Mouse (Mus musculus): ENCODE data around the gene Arhgef19.

Arhgef19 gene

DNA sequence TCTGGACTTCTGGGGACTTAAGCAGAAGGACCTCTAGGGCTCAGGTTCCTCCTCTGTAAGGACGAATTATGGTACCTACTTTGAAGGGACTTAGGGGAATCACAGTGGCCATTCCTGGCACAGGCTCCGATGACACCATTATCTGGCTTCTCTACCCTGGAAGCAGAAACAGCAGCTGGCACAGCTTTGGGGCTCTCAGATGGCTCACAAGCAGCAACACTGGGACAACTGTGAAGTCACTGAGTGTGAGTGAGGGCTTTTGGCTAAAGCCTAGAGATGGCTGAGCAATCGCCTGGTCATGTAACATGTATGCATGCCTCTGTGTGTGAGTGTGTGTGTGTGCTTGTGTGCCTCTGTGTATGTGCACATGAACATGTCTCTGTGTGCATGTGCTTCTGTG lies 2.4 kb upstream of the Arhgef19 start:
- DNase-seq (ENCODE audit: extremely low spot score, low spot score): no peak

DNA sequence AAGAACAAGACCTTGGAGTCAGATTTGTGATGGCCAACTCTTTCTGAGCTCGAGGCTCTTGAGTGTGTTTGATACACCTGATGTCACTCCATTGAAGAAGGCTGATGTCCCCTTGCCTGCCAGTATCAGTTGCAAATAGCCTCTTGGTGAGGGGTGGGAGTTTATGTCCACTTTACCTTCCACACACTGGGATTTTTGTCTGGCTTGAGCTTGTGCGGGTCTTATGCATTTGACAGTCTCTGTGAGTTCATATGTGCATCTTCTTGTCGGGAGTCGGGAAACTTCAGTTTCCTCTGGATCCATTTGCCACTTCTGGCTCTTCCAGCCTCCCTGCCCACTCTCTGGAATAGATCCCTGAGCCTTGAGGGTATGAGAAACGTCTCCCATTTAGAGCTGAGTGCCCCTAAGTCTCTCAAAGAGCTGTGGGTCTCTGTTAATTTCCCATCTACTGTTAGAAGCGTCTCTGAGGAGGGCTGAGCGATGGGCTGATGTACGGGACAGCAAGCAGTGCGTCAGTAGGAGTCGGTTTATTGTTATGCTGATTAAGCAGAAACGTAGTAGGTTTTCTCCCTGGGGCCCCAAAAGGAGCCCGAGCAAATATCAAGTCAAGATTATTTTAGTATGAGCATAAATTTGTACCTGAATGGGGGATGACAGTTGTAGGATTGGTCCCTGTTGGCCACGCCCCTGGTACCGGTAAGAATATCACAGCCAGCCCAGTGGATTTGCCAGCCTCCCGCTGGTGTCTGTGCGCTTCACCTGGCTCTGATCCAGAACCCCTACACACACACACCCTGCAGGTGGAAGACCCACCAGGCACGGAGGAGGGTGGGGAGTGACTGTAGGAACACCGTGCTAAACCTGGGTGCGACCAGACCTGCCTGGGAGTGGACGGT lies 559 bp upstream of the Arhgef19 start:
- DNase-seq (ENCODE audit: extremely low spot score, low spot score): no peak

DNA sequence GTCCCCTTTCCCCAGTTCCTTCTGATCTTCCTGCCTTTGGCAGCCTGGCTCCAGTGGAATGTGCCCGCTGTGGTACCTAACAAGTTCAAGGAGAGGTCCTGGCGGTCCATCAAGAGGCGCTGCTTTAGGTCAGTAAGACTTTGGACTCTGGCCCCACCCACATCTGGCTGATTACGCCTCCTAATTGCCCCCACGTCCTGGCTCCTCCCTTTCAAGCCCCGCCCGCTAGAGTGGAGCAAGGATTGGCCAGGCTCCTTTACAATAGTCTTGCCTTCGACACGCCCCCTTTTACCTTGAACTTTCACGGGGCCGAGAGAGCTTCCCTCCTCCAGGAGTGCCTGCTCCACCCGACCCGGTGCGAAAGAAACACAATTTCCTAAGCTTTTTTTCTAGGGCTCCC lies 1.3 kb downstream of the Arhgef19 start:
- DNase-seq (ENCODE audit: extremely low spot score, low spot score): peak; percentile 27

DNA sequence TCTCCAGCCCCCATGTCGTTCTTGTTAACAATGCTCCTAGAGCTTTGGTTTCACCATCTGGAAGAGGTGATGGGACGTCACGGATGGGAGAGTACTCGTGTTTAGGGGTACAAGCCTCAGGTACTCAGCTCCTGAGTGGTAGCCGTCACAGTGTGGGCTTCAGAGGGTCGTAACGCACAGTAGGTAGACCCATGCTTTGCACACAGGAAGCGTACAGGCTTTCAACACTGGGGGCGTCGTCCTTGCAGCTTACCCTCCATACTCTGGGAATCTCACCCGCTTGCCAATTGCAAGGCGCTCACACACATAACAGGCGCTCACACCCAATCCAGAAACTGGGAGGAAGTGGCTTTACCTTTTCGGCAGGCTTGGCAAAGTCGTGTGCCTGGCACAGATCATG lies 2.6 kb downstream of the Arhgef19 start:
- no peak for DNase-seq (ENCODE audit: extremely low spot score, low spot score)

DNA sequence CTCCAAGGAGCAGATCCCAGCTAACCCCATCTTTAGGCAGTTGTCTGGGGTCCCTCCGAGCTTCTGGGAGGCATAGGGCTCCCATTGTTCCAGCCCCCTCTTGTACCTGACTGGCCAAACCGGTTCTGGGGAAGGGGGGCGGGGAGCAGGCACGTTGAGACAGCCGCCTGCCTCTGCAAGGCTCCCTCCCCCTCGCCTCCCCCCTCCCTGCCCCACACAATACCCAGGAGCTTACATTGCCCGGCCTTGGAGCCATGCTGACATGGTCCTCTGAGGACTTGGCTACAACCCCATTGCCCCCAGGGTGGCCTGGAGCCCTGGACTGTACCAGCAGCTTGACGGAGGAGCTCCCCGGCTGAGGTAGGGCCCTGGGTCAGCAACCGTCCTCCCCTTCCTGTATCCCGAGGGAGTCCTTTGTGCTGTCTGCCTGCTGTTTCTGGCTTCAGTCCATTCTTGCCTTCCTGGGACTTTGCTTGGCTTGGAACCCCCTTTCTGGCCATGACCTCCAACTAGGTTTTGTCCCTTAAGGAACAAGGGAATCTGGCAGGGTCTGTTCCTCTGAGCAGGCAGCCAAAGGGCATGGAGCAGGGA lies 3.4 kb downstream of the Arhgef19 start:
- DNase-seq (ENCODE audit: extremely low spot score, low spot score): no peak

DNA sequence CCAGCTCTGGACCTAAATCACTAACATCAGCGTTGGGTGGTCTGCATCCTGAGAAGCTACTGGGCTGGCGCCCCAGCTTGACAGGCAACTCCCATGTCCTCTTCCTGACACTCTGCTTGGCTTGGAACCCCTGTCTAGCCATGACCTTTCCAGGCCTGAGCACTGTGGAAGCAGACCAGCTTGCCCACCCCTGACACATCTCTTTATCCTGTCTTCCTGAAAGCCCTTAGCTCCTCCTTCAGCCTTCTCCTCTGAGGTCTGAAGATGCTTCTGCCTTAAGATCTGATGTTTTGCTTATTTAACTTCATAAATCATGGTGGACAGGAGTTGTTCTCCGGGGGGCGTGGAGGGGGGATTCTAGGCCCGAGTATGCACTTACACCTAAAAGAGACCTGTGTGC lies 4.3 kb downstream of the Arhgef19 start:
- no peak for DNase-seq (ENCODE audit: extremely low spot score, low spot score)

DNA sequence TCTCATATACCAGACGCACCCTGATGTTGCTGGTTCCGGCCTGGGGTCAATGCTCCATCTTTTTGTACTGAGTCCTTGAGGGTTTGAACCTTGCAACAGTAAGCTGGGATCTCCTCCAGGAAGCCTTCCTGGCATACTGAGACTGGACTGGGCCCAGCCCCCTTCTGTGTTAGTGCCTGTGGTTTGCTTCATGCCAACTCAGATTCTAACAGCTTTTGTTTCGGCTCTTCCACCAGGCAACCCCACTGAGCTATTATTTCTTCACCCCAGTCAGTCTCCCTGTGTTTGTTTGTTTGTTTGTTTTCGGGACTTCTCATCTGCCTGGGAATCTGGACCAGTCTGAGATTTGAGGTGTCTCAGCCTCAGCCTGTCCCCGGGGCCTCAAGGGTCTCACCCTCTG lies 5.1 kb downstream of the Arhgef19 start:
- no peak for DNase-seq (ENCODE audit: extremely low spot score, low spot score)

DNA sequence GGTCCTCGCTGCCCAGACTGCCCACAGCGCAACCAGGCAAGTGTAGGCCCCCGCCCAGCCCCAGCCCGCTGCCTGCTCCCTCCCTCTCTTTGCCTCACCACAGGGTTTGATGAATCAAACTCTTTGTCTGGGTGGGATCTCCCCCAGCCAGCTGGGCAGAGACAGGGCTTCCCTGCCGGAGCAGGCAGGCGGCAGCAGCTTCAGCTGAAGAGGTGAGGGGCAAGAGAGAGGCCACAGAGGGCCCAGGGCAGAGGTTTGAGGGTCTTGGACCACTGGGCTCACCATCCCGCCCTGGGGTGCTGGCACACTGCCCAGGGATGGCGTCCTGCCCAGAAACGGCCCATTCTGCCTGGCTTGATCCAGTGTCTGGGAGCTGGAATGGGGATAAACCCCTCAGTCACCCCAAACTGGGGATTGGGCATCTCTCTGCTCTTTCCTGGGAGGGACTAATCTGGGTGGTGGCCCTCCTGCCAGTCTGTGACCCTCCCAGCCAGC lies 5.7 kb downstream of the Arhgef19 start:
- DNase-seq (ENCODE audit: extremely low spot score, low spot score): no peak

DNA sequence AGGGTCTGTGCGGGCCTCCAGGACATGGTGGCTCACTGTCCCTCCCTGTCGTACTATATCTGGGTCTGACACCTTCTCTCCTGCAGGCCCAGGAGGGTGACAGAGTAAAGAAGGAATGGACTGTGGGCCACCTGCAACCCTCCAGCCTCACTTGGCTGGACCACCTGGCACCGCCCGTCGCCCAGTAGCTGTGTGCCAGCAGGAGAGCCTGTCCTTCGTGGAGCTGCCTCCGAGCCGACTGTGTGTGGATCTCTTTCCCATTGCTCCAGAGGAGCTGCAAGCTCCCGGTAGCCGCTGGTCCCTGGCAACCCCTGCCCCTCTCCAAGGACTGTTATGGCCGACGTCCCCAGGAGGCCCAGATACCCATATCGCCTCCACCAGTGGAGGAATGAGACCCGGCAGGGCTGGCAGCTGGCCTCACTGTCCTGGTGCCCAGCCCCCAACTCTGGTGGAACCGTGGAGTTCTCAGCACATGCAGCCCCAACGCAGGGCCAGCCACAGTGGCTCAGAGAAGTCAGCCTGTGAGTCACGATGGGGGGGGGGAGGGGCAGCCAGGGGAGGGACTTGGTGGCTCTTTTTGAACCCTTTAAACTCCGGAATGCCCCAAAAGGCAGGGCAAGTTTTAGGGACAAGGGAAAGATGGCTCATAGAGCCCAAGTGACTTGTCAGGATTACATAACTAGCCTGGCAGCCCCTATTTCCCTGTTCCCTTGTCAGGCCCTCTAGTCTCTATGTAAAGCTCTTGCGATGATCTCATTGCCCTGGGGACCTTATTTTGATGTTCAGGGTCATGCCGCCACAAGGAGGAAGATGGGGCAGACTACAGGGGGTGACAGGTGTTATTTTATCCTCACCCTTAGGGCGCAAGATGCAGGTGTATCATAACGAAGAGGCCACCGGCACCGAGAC lies 7.0 kb downstream of the Arhgef19 start:
- no peak for DNase-seq (ENCODE audit: extremely low spot score, low spot score)

DNA sequence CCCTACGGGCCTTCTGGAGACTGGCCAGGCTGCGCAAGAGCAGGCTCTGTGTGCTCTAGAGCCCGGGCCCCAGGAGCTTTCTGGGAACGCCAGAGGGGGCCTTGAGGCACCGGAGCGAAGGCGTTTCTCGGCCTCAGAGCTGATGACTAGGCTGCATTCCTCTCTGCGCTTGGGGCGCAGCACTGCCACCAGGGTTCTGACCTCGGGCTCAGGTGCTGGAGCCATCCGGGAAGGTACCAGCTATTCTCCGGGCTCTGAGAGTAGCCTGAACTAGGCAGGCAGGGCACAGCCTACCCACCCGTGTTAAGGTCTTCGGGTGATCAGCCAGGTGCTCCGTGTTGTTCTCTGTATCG lies 7.7 kb downstream of the Arhgef19 start:
- no peak for DNase-seq (ENCODE audit: extremely low spot score, low spot score)

DNA sequence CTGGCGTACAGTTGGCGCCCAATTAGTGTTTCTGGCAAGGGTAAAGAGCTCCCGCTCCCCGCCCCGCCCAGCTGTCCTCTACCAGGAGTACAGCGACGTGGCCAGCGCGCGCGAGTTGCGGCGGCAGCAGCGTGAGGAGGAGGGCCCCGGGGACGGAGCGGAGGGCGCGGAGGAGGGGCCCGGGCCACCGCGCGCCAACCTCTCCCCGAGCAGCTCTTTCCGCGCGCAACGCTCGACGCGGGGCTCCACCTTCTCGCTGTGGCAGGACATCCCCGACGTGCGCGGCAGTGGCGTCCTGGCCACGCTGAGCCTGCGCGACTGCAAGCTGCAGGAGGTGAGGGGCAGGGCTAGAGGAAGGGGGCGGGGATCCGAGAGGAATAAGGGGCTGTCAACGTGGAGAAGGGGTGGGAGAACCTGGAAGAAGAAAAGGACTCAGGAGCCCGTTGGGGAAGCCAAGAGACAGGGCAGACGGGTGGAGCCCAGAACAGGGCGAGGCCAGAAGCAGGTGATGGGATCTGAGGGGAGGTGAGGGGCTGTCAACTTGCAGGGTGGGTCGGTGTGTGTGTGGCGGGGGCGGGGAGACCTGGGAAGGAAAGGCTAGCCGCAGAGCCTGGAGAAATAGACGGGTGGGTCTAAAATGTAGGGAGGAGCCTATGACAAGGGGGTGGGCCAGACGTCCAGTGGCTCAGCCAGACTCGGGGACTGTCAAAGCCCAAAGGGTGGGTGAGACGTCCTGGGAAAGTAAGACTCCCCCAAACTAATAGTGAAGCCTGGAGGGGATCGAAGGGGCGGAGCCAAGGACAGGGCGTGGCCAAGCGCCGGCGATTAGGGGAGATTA lies 8.7 kb downstream of the Arhgef19 start:
- peak; percentile 35 for DNase-seq (ENCODE audit: extremely low spot score, low spot score)

DNA sequence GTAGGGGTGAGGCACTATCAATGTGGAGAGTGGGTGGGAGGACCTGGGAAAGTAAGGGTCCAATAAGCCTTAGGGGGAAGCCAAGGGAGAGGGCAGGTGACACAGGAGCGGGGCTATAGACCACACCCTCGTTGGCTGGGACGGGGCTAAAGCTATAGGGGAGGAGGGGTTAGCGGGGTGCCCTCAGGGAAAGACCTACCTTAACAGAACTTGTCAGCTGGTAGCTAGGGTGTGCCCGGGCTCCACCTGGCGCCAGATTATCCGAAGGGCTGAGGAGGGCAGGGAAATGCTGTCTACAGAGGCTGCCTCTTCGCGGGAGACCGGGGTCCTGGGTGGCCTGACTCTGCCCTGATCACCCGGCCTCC lies 9.3 kb downstream of the Arhgef19 start:
- no peak for DNase-seq (ENCODE audit: extremely low spot score, low spot score)

DNA sequence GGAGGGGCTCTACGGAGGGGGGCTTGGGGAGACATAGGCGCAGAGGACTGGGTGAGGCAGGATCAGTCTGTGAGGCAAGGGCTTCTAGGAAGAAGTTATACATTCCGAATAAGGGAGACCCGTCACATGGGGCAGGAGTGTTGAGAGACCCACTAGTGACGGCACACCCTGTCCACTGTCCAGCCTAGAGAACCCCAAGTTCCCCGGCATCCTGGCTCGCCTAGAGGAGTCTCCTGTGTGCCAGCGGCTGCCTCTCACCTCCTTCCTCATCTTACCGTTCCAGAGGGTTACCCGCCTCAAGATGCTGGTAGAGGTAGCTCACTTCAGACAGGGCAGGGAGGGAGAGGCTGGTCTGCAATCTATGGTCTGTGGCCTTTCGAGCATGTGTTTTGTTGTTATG lies 10.1 kb downstream of the Arhgef19 start:
- DNase-seq (ENCODE audit: extremely low spot score, low spot score): no peak

DNA sequence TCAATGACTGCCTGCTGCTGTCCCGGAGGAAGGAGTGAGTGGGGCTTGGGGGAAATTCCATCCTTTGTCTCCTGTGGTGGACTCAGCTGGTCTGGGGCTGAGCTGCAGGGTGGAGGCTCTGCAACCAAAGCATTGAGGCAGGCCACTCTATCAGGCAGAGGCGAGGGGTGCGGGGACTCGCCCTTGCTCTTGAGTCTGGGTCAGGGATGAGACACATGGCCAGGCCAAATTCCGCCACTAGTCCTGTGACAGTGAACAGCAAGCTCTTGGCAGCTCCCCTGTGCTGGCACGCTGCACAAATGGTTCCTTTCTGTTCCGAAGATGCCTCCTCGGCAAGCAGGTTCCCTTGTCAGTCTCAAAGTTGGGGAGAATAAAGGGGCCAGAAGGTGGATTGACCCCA lies 11.8 kb downstream of the Arhgef19 start:
- no peak for DNase-seq (ENCODE audit: extremely low spot score, low spot score)

DNA sequence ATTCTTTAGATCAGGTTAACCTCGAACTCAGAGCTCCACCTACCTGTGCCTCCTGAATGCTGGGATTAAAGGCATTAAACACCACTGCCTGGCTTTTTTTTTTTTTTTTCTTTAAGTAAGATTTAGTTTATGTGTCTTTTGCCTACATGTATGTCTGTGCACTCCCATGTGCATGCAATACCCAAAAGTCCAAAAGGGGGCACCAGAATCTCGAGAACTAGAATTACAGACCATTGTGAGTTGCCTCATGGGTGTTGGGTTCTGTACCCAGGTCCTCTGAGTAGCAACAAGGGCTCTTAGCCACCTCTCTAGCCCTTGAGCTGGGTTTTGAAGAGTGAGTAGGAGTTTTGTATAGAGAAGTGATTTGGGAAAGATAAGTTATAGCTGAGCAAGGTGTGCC lies 13.3 kb downstream of the Arhgef19 start:
- DNase-seq (ENCODE audit: extremely low spot score, low spot score): no peak

DNA sequence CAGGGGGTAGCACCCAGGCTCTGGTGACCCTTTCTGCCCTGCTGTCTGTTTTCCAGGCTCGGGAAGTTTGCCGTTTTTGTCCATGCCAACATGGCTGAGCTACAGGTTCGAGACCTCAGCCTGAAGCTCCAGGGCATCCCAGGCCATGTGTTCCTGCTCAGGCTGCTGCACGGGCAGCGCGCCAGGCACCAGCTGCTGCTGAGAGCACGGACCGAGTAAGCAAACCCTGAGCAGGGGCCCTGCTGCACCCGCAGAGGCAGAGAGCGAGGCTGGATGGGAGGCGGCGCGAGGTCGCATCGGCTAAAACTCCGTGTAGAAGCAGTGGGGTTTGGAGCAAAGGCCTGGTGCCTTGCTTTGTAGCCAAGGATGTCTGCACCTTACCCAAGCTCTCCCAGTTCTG lies 14.9 kb downstream of the Arhgef19 start:
- no peak for DNase-seq (ENCODE audit: extremely low spot score, low spot score)

DNA sequence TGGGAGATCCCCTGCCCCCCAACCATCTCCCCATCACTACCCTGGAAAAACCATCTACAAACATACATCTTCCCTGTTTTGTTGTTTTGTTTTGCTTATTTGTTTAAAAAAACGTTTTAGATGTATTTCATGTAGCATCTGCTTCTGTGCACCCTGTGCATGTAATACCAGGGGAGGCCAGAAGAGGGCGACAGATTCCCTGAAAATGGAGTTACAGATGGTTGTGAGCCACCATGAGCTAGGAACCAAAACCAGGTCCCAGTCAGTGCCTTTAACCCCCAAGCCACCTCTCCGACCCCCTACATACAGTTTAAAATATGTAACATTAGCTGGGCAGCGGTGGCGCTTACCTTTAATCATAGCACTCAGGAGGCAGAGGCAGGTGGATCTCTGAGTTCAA lies 18.1 kb downstream of the Arhgef19 start:
- DNase-seq (ENCODE audit: extremely low spot score, low spot score): no peak

DNA sequence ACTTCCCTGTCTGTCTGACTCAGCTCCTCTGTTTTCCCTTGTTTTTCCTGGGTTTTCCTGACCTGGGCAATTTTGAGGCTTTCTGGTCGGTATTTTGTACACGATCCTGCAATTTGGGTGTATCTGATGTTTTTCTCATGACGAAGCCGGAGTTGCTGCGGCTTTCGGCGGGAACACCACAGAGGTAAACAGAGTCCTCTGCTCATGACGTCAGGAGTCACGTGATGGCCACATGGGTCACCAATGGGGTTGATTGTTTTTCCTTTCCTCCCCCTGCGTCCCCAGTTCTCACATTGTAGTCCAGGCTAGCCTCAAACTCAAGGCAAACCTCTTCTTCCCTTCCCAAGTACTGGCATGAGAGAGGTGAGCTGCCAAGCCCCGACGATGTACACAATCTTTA lies 20.1 kb downstream of the Arhgef19 start:
- no peak for DNase-seq (ENCODE audit: extremely low spot score, low spot score)

DNA sequence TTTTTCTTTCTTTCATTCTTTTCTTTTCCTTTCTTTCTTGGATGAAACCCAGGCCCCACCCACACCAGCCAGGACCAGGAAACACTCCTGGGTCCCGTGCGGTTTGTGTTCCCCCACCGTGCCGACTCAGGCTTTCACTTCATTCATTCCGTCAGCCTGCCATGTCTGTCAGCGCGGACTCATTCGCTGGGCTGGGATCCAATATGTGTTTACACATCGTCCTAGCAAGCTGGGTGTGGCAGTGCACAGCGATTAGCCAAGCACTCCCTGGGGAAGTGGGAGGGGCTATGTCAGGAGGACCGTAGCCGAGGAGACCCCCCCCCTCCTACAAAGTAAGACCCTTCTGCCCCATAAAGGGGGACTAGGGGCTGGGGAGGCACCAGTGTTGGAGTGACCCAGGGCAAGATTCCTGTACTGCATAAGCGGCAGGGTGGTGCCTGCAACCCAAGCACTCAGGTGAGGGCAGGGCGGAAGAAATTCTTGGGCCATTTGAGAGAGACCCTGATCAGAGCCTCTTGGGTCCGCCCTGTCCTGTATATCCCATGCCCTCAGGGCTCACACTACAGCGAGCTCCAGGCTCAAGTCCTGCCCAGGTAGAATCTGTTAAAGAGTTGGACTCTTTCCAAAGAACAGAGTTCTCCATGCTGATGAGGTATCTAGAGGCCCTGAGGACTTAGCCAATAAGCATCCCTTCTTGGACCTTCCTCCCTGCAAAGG lies 20.9 kb downstream of the Arhgef19 start:
- no peak for DNase-seq (ENCODE audit: extremely low spot score, low spot score)

DNA sequence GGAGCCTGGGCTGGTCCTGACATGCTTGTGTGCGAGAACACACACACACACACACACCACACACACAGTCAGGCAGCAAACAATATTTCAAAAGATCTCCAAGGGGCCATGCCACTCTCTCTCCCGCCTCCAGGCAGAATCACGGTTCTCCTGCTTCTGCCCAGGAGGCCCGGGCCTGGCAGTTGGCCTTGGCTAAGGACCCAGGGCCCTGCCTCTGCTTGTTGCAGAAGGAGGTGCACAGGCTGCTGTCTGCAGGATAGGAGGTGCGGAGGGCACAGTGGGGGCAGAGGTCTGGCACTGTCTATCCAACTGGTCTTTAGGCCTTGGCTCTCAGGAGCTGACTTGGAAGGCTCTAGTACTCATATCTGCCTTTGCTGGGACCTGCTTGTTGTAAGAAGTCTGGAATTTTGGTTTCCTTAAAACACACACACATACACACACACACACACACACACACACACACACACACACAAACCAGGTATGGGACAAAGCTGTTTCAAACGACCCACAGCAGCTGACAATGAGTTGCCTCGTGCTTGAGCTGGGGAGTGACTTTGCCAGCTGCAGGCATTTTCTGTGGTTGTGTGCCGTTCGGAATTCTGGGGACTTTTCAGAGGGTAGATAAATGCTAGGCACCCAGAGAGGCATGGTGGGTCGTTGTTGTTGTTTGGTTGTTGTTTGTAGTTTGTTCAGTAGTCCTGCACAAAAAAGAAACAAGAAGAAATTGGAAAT lies 23.8 kb downstream of the Arhgef19 start:
- no peak for DNase-seq (ENCODE audit: extremely low spot score, low spot score)
